Mouse (Mus musculus): Measurements from ENCODE around the gene Mon2. TPM values are rescaled to one million over a fixed set of nuclear protein-coding genes. Genes with fewer than 3 reads are reported as not detected.
"Not testable (repeated sequence)": the region's sequence is repeated elsewhere in the genome, so short reads cannot be mapped to it uniquely, and the experiment has no call there.

The Mon2 gene
- total RNA-seq, 4 experiments from 2014 or later: 78.4 to 88.5 (median 82.6) TPM

- DNase-seq (ENCODE audit: low spot score in 2 of 2): not testable (repeated sequence)
Observed at GRCm38 (mm10) chr10:122965650-122966049, 110.7 kb downstream of the Mon2 start.

GRCm38 (mm10) chr10:122964241-122964636 is 112.1 kb downstream of the Mon2 start:
- no peak for DNase-seq (ENCODE audit: low spot score in 2 of 2)

GRCm38 (mm10) chr10:122963463-122964240 is 112.7 kb downstream of the Mon2 start:
- no peak for DNase-seq (ENCODE audit: low spot score in 2 of 2)

- no peak for DNase-seq (ENCODE audit: low spot score in 2 of 2)
Observed at GRCm38 (mm10) chr10:122962651-122963050, 113.7 kb downstream of the Mon2 start.

- DNase-seq (ENCODE audit: low spot score in 2 of 2): no peak
Observed at GRCm38 (mm10) chr10:122961494-122961893, 114.8 kb downstream of the Mon2 start.

GRCm38 (mm10) chr10:122960738-122961137 is 115.6 kb downstream of the Mon2 start:
- DNase-seq (ENCODE audit: low spot score in 2 of 2): no peak

- DNase-seq (ENCODE audit: low spot score in 2 of 2): no peak
Observed at GRCm38 (mm10) chr10:122960216-122960615, 116.1 kb downstream of the Mon2 start.

GRCm38 (mm10) chr10:122958699-122959098 is 117.6 kb downstream of the Mon2 start:
- no peak for DNase-seq (ENCODE audit: low spot score in 2 of 2)

GRCm38 (mm10) chr10:122957918-122958317 is 118.4 kb downstream of the Mon2 start:
- no peak for DNase-seq (ENCODE audit: low spot score in 2 of 2)

- DNase-seq (ENCODE audit: low spot score in 2 of 2): no peak
Observed at GRCm38 (mm10) chr10:122953576-122953975, 122.7 kb downstream of the Mon2 start.

GRCm38 (mm10) chr10:122950966-122951365 is 125.3 kb downstream of the Mon2 start:
- no peak for DNase-seq (ENCODE audit: low spot score in 2 of 2)

GRCm38 (mm10) chr10:122944888-122945287 is 131.4 kb downstream of the Mon2 start:
- DNase-seq (ENCODE audit: low spot score in 2 of 2): no peak

- no peak for DNase-seq (ENCODE audit: low spot score in 2 of 2)
Observed at GRCm38 (mm10) chr10:122943824-122944223, 132.5 kb downstream of the Mon2 start.

- no peak for DNase-seq (ENCODE audit: low spot score in 2 of 2)
Observed at GRCm38 (mm10) chr10:122942771-122943170, 133.5 kb downstream of the Mon2 start.

Small RNA genes lying within 50 kb of the gene (microRNA-seq; reads per million reads assigned to microRNA genes)
- gene Mirlet7i: 52,961 to 69,722 reads per million in 2 experiments

Other genes with a start within 250 kb of the Mon2 start
- 10 to 100 TPM; 89.5 to 97.6 (median 94.6) TPM for gene Usp15, start 120.5 kb upstream of the Mon2 start, total RNA-seq (2022)
- 10 to 100 TPM; 44.0 to 52.3 (median 49.0) TPM for gene Fam19a2, start 187.5 kb upstream of the Mon2 start, total RNA-seq (2022)